Mouse (Mus musculus): Measurements from ENCODE around the gene Hoxc13. TPM values are rescaled to one million over a fixed set of nuclear protein-coding genes. Genes with fewer than 3 reads are reported as not detected.

Gene Hoxc13
- total RNA-seq (2021) = not detected
- long read RNA-seq, experiment 1 = 0 reads
- long read RNA-seq, experiment 2 = 0 reads

GRCm38 (mm10) chr15:102921053-102922011 is at the start of gene Hoxc13:
Gene Hoxc13 (plus strand): TSS chr15:102921103.
- no peak for DNase-seq

- DNase-seq = no peak
Measured at GRCm38 (mm10) chr15:102885803-102886202, 35.1 kb upstream of the Hoxc13 start.

GRCm38 (mm10) chr15:102895115-102895514 is 25.8 kb upstream of the Hoxc13 start:
- DNase-seq = no peak

DNA sequence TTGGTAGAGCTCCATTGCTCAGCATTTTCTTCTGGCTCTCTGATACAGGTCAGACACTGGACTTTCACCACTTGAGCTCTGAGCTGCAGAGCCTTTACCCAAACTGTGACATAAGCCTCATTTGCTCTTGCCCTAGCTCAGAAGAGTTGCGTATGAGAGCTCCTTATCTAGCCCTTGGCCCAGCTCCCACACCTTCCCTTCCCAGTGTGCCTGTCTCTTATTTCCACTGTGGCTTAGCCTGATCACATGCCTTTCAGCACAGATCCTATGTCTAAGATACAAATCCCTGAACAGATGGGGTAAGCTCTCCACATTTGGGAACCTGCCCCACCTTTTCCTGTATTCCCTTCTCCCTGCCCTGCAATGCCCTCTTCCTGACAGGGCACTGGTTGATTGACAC is 16.0 kb upstream of the Hoxc13 start:
- no peak for DNase-seq

DNA sequence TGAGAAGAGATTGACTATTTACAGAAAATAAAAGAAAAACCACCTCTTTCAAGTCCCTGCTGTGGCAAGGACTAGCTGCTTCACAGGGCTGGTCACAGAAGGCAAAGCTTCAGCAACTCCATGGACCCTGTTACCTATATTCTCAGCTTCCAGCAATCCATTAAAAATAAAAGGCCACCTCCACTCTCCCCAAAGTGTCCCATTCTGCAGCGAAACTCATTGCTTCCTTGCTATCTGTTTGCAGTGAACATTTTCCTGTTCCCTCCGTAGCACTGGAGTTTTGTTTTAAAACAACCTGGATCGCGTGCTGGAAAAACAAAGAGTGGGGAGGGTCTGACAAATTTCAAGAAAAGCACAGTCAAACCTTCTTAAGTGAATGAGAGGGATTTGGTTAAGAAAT is 11.4 kb upstream of the Hoxc13 start:
- DNase-seq = no peak

- no peak for DNase-seq
Measured at GRCm38 (mm10) chr15:102910038-102910437, 10.9 kb upstream of the Hoxc13 start.

GRCm38 (mm10) chr15:102910496-102911095 is 10.3 kb upstream of the Hoxc13 start:
- DNase-seq = no peak

DNA sequence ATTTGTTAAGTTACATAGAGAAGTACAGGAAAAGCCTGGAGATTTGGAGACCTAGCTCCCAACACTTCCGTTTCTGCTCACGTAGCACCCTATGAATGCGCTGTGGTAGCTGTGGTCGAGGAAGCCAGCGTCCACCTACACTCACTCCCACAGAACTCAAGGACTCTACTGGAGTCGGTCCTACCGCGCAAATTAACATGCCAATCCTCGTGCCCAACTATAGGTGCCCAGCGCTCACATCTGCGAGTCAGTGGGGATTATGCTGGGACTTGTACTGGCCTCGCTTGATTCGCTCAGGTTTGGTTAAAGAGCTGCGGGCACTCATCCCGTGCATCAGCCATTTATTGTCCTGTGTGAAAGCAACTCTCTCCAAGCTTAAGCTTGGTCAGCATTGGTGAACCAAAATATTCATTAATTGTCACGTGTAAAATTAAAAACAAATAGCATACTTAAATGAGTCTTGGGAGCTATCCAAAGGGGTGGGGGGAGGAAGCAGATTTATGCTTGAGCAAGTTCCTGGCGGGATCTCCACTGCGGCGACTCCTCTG is 7.8 kb upstream of the Hoxc13 start:
- no peak for DNase-seq

GRCm38 (mm10) chr15:102917972-102918572 is 2.8 kb upstream of the Hoxc13 start:
- DNase-seq = no peak

- DNase-seq = no peak
Measured at GRCm38 (mm10) chr15:102918611-102919265, 2.2 kb upstream of the Hoxc13 start.

- DNase-seq = no peak
Measured at GRCm38 (mm10) chr15:102919336-102920180, 1.3 kb upstream of the Hoxc13 start.

GRCm38 (mm10) chr15:102920619-102921018 is 284 bp upstream of the Hoxc13 start:
- peak; percentile 47 to 52 for DNase-seq

GRCm38 (mm10) chr15:102922012-102922362 is 1.1 kb downstream of the Hoxc13 start:
- no peak for DNase-seq

- no peak for DNase-seq
Measured at GRCm38 (mm10) chr15:102922636-102923500, 2.0 kb downstream of the Hoxc13 start.

GRCm38 (mm10) chr15:102927032-102927645 is 6.2 kb downstream of the Hoxc13 start:
- DNase-seq = no peak

GRCm38 (mm10) chr15:102931706-102932358 is 10.9 kb downstream of the Hoxc13 start:
- no peak for DNase-seq

GRCm38 (mm10) chr15:102934438-102934837 is 13.5 kb downstream of the Hoxc13 start:
- DNase-seq = no peak

- DNase-seq = no peak
Measured at GRCm38 (mm10) chr15:102934897-102935296, 14.0 kb downstream of the Hoxc13 start.

DNA sequence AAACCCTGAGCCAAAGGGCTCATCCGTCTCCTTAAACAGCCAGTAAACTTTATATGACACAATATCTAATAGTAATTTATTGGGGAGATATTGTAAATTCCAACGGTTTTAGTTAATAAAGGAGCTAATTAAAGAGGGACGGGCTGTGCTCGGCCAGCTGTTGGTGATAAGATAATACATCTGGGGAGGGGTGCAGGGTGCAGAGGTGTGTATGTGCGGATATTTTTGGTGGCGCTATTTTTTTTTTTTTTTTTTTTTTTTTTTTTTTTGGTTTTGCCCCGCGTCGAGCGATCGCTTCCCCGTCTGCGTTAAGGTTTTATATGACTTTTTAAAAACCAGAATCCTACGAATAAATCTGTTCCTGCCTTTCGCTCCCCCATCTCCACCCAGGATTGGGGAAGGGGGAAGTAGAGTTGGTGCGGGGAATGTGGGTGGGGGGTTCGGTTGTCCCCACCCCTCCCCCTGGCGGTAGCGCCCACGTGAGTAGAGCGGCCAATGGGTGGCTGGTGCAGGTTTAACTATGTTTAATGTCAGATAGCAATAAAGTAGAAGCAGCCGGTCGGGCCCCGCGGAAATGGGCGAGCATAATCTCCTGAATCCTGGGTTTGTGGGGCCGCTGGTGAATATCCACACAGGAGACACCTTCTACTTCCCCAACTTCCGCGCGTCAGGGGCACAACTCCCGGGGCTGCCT is 15.5 kb downstream of the Hoxc13 start, which contains the start of gene Hoxc12:
Gene Hoxc12, plus strand, starts transcription at position 479 of the 694 bp plus-strand sequence.
- DNase-seq = no peak
